Mouse (Mus musculus): ENCODE data around the gene Arid5a.

The Arid5a gene

DNA sequence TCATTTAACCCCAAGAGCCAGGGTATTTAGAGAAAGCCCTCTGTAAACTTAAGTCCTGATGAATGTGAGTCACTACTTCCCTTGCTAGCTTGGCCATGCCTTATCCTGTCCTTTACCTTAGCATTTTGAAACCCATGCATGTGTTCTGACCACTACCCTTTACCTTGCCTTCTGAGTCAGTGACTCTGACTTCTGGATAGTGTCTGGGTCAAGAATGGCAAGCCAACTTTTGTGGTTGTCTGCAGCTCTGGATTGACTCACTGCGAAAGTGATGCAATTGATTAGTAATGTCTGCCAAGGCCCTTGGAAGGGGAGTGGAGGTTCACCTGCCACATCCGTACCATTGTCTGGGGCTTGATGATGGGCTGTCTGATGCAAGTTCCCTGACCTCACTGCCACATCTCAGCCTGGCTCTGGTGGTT, 18.4 kb downstream of the Arid5a start:
- DNase-seq (ENCODE audit: low spot score): no peak

DNA sequence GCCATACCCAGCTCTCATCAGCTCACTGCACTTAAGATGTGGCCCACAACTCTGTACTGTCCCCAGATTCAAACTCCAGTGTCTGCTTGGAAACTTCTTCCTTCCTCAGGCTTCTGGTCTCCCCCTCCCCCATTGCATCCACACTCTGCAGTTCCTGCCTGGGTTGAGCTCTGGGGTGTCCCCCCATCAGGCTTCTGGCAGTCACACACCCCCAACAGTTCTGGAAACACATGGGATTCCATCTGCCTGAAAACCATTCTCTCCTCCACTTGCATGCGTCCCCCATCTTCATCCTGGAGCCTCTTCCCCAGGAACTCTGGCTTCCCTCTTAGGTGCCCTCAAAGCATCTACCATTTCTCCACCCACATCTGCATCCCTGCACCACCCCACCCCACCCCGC, 19.3 kb downstream of the Arid5a start:
- DNase-seq (ENCODE audit: low spot score): no peak

DNA sequence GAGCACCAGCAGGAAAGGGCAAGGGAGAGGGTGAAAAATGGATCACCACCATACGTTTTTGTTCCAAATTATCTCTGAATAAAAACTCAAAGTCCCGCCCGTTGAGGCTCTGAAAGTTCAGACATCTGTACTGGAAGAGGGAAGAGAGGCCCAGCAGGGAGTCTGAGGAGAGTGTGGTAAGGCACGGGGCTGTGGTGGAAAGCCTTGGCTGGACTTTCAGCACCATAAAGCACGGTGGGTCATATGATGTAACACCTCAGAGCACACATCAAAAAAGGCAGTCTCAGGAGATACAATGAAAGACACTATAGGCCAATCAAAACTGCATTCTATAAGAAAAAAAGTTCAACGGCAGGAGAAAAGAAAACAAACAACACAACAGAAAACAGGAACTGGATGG, 24.2 kb downstream of the Arid5a start:
- DNase-seq (ENCODE audit: low spot score): no peak

DNA sequence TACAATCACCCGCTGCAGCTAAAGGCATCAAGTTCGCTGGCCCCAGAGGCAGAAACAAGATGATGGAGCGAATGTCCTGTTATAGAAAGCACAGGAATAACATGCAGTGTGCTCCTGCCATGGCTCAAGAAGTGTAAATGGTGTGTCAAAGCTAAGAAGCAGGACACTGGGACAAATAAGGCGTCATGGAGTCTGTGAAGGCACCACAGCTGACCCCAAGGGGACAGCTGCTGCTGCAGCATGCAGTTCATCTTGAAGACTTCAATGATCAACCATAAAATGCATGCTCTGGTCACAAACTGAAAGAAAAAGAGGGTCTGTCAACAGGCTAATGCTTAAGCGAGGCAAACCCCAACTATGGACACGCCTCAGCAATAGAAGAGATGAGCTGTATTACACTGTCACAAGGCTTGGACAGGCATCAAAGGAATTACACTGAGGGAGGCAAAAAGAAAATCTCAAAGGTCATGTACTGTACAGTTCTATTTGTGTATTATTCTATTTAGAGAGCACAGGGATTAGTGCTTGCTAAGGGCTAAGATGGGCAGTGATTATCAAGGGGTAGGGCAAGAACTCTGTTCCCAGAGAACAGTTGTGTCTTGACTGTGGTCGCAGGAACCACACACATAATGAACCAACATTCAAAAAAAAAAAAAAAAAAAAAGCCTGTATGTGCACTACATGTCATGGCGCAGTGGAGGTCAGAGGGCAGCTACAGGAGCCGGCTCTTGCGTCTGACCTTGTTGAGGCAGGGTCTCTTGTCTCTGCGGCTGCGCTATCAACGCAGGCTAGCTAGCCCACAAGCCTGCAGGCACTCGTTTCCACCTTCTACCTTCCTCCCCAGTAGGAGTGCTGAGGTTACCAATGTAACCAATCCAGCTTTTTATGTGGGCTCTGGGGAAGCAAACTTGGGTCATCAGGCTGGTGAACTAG, 25.7 kb downstream of the Arid5a start:
- no peak for DNase-seq (ENCODE audit: low spot score)

DNA sequence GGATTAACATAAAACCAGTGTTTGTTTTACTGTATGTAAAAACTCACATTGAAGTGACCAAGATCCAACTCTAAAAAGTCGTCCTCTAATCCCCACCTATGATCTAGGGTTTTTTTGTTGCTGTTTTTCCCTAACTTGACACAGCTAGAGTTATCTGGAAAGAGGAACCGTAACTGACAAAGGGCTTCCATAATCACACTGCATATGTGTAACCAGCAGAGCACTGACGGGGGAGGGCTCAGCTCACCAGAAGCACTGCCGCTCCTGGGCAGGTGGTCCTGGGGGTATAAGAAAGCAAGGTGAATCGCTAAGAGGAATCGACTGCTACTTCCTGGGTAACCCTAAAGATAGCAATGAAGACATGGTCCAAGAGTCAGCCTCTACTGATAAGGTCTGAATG, 35.0 kb downstream of the Arid5a start:
- no peak for DNase-seq (ENCODE audit: low spot score)

DNA sequence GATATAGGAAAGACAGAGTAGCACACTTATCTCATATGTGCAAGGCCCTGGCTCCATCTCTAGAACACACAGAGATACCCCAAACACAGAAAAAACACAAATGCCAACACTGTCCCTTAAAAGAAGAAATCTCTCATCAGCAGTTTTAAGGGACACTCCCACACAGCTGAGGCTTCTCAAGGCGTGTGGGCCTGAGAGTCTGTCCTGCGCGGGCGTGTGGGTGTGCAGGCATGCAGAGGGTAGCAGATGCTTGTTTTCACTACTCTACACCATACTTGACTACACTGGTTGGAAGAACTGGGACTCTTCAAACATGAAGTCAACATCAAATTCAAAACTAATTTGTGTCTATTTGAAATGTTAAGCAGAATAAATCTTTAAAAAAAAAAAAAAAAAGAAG, 44.8 kb downstream of the Arid5a start:
- no peak for DNase-seq (ENCODE audit: low spot score)

DNA sequence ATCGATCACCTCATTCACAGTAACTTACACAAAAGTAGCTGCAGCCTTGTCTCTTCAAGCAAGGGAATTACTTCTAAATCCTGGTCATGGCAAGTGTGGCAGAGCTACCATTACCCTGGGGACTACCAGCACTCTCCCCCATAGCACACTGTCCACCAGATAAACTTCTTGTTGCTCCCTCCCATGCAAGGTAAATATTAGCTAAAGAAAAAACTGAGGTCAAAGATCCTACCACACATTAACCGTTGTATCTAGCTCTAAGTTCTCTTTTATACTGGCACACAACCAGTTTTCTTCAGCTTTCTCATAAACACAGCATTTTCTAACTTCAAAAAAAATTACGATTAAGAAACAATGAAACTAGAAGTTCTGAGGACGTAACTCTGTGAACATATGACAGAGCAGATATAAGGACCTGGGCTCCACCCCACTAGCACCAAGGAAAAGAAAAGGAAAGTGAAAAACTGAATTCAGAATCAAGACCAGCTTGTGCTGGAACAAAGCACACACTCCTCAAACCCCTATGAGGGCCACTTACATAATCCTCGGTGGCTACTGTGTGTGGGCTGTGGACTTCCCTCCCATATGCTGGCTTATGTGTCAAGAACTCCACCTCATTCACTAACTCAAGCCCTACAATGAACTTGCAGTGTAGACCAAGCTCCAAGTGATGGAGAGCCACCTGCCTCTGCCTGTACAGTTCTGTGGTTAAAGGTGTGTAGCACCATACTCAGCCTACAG, 49.6 kb downstream of the Arid5a start:
- no peak for DNase-seq (ENCODE audit: low spot score)

DNA sequence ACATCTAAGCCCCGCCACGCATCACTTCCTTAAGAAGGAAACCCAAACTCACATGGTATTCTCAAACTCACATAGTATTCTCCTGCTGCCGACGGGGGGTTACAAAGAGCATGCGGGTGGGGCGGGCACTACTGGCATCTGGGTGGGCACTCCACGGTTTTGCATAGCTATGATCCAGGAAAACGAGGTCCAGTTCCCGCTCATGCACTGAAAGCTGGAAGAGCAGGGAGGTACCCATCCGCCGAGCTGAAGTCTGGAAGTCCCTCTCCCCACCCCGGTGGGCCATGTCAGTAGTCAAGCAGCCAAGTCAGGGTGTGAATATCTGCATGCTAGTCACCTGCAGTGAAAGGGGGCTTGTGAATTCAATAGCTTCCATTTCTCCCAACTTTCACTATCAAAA, 60.2 kb downstream of the Arid5a start:
- no peak for DNase-seq (ENCODE audit: low spot score)

DNA sequence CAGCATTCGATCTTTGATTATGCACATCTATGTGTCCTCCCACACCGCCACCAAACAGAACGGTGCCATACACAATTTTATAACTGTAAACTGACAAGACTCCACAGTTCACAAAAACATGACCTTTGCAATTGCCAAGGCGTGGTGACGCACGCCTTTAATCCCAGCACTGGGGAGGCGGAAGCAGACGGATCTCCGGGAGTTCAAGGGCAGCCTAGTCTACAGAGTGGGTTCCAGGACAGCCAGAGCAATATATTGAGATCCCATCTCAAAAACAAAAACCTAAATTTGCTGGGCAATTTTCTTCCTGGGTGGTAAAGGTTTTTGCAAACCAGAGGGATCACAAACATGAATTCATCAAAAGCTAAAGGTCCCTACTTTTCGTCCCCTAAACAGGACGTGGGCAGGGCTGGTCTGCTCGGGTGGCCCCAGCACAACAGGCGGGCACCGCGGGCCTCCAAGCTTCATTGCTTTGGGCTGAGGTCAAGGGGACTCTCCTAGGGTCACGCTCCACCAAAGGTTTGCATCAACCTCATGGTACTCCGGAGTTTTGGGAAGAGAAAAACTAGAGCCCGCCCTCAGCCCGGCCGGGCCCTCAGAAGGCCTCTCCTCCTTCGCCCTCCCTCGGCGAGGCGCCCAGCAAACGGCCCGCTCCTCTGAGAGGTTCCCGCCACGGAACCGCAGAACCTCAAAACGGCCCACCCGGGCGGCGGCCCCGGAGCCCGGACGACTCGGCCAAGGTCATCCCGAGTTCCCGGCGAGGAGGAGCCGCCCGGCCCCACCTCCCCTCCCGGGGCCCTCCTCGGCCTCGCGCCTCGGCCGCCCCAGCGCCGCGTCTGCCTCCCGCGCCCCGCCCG, 60.8 kb downstream of the Arid5a start:
- DNase-seq (ENCODE audit: low spot score): no peak

DNA sequence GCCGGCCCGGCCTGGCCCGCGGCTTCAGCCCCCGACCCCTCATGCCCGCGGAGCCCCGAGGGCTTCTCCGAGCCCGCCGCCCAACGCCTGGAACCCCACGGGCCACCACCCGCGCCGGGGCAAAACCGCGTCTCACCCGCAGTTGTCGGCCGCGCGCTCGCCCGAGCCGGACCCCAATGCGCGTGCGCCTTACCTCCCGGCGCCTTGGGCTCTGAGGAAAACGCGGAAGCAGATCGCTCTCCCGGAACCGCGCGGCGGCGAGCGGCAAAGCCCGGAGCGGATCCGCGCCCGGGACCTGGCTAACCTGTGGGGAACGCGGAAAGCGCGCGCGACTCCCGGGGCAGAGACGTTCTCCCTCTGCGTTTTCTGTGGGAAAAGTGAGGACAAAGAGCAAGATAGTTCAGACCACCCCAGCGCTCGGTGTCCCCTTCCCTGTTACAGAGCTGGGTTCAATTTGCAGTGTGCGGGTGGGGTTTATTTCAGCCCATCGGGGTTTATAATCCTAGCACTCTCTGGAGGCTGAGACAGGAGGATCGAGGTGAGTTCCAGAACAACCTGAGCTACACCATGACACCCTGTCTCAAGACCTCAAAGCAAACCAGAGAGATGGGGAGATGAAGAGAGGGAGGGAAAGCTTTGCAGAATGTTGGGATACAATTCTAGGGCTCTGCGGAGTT, 61.6 kb downstream of the Arid5a start, which contains the start of gene Kansl3:
Gene Kansl3 (minus strand): TSS at position 213 of the 677 bp plus-strand sequence.
- DNase-seq (ENCODE audit: low spot score): peak; percentile 89

DNA sequence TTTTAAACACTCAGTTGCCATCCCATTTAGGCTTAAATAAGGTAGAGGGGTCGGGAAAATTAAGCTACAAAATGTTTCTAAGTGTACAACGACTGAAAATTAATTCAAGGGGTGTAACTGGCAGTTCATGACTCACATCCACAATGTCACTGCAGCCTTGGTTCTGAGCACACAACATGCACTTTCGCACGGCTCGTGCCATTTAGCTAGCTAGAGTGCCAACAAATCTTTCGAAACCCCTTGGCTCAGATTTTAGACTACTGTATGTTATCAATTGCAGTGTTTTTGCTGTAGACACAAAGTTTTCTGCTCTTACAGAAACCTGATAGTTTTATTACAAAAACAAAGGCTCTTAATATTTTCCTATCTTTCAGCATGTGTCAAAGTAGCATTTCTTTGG, 63.4 kb downstream of the Arid5a start:
- no peak for DNase-seq (ENCODE audit: low spot score)

DNA sequence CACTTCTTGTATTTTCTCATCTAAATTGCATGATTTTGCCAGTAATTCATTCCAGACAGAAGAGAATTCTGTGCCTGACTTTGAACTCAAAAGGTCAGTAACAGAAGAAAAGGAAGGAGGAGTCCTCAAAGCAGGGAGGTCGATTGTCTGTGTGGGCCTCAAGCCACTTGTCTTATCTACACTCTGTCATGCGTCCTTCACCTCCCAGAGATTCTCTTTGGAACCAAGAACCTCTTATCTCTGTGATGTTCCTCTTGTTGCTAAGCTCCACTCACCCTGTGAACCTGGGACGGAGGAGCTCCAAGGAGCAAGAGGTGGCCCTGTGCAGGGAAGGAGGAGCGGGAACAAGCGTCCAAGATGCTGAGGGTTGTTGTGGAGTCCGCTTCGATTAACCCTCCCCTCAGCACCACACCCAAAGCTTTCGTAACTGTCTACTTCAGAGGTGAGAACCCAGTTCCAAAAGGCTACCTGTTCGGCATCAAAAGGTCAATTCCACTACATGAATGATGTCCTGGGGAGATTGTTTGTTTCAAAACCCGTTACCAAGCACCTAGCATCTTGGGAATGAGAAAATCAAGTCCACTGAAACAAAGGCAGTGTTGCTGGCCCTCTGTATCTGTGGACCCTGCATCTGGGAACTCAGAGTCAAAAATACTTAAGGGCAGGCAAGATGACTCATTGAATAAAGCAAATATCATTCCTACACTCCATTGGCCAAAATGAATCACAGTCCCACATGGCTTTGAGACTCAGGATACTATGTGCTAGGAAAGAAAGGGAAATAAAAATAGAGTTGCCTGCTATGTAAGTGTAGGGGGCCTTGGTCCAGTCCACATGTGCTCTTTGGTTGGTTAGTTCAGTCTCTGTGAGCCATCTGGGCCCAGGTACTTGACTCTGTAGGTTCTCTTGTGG, 64.7 kb downstream of the Arid5a start, which contains the start of gene Fer1l5:
Gene Fer1l5 (plus strand): TSS at position 358 of the 912 bp plus-strand sequence.
- DNase-seq (ENCODE audit: low spot score): no peak

Data from spleen, adult 12 weeks (tissue).